Comparison of ENCODE assay signal across 10 mouse cellular contexts in the genomic region with DNA sequence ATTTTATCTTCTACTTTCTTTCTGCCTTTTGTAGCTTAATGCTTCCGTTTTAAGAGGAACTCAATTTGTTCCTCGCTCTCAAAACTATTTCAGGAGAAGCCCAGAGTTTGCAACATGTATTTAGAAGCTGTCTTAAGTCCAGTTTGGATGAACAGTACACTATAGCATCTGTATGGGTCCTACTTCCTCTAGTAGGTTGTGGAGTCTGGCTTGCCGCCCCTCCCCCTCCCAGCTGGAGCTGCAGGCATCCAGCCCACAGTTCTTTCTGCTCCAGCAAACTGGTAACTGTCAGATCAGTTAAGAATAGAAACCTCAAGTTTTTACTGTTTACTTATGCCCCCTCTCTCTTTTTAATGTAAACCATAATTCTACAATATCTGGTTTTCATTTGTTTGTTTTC. TPM values are rescaled to one million over a fixed set of nuclear protein-coding genes. Genes with fewer than 3 reads are reported as not detected.
DNase-seq lines count a peak whose midpoint lies in the region; ATAC-seq and TF ChIP-seq lines count a peak whose summit lies in the region.
"Had no signal": no experiment of that assay in that cellular context is flagged by ENCODE, and none has a peak within 500 bp of the region (broad histone marks: within the 10 kb centered on the region; RNA-seq: fewer than 3 reads in every experiment).

No protein-coding gene starts in this region.

- ATAC-seq in kidney, embryonic 14.5 days (ENCODE audit: low FRiP score, low TSS enrichment): no peak
- ATAC-seq in forebrain, postnatal 0 days: peak; percentile 40
- ATAC-seq in monocyte, adult 5-6 weeks (replicated peaks; ENCODE audit: insufficient number of reproducible peaks, low FRiP score, low TSS enrichment, poor library complexity, severe bottlenecking): no peak

- no peaks in the 10 kb centered on the region for H3K9me3 ChIP-seq in kidney, embryonic 14.5 days (ENCODE audit: control insufficient read depth, low read length)
- H3K9me3 ChIP-seq in forebrain, postnatal 0 days (ENCODE audit: low read length): no peaks in the 10 kb centered on the region
- H3K9me3 ChIP-seq: midbrain, embryonic 12.5 days had no signal

- no peak overlapping the region for H3K4me2 ChIP-seq in kidney, embryonic 14.5 days (replicated peaks; ENCODE audit: low read depth, low read length)
- no peak overlapping the region for H3K4me2 ChIP-seq in forebrain, postnatal 0 days (ENCODE audit: low read depth)
- H3K4me2 ChIP-seq: midbrain, embryonic 12.5 days had no signal

- H3K36me3 ChIP-seq in kidney, embryonic 14.5 days (ENCODE audit: control insufficient read depth, insufficient read depth, low read length): no peaks in the 10 kb centered on the region
- 0 out of 2 replicates have a peak, but pooled peaks cover 9% of the 10 kb centered on the region for H3K36me3 ChIP-seq in forebrain, postnatal 0 days (ENCODE audit: insufficient read depth)
- H3K36me3 ChIP-seq: midbrain, embryonic 12.5 days had no signal

- H3K4me1 ChIP-seq in kidney, embryonic 14.5 days (ENCODE audit: control insufficient read depth, insufficient read depth, low read length): 0 out of 2 replicates have a peak, but pooled peaks cover 3% of the 10 kb centered on the region
- peaks cover 20% of the 10 kb centered on the region; the same call in 1 of the 2 replicates for H3K4me1 ChIP-seq in forebrain, postnatal 0 days (ENCODE audit: insufficient read depth)

- no peak overlapping the region for H3K27ac ChIP-seq in kidney, embryonic 14.5 days (ENCODE audit: low read depth, low read length)
- H3K27ac ChIP-seq in forebrain, postnatal 0 days (ENCODE audit: low read depth, low read length): peak overlapping the region; percentile 64
- H3K27ac ChIP-seq: midbrain, embryonic 12.5 days had no signal

- no peaks in the 10 kb centered on the region for H3K27me3 ChIP-seq in kidney, embryonic 14.5 days (ENCODE audit: control insufficient read depth, insufficient read depth, low read length)
- no peaks in the 10 kb centered on the region for H3K27me3 ChIP-seq in forebrain, postnatal 0 days (ENCODE audit: insufficient read depth, low read length)

- intact Hi-C loops in heart, postnatal 25 days (cut with DNase I): no loop called here

- no peak overlapping the region for H3K9ac ChIP-seq in kidney, embryonic 14.5 days (ENCODE audit: low read depth, low read length)
- H3K9ac ChIP-seq in forebrain, postnatal 0 days: 0 out of 2 replicates have a peak overlapping the region, but pooled peaks have one; percentile 18
- H3K9ac ChIP-seq: midbrain, embryonic 12.5 days had no signal

- no peak for TF ChIP-seq CTCF in forebrain, postnatal 0 days (IDR thresholded peaks at IDR 0.05; ENCODE audit: low read depth)

- peak; percentile 10 for DNase-seq in kidney, adult 11 months
- peak; percentile 74 for DNase-seq in Muller cell, postnatal 12 days (ENCODE audit: inconsistent ontology term)
- DNase-seq in forebrain, postnatal 0 days: peak; percentile 72
- DNase-seq in kidney, postnatal 36 days: peak; percentile 33 to 79
- peak; percentile 81 for DNase-seq in right cerebral cortex, postnatal 36 days (ENCODE audit: low spot score in 2 of 2)
- no peak for DNase-seq in heart, postnatal 25 days (ENCODE audit: low spot score)

- H3K4me3 ChIP-seq in kidney, embryonic 14.5 days (ENCODE audit: low read length): no peak overlapping the region
- no peak overlapping the region for H3K4me3 ChIP-seq in forebrain, postnatal 0 days (ENCODE audit: low read depth, low read length)
- H3K4me3 ChIP-seq: midbrain, embryonic 12.5 days had no signal

- WGBS in kidney, embryonic 14.5 days: 19% methylated on average over 3 of the region's 3 CpGs
- 16% methylated on average over 3 of the region's 3 CpGs for WGBS in forebrain, postnatal 0 days

RNA-seq across cellular contexts. Expression of gene Gm1043, which starts 2.8 kb away (rescaled TPM):
- not detected in 2 replicates for polyA plus RNA-seq in kidney, embryonic 14.5 days (2014; fragmentation: Nextera tagmentation; extraction: Ambion mirVana)
- 22.1 and 26.4 TPM in 2 replicates for total RNA-seq in forebrain, postnatal 0 days (2014; rRNA removed)
- polyA plus RNA-seq in forebrain, postnatal 0 days (2015; fragmentation: Nextera tagmentation; extraction: Ambion mirVana): 1.1 and 1.4 TPM in 2 replicates
- total RNA-seq in monocyte, adult 5-6 weeks (2017): 0.43 to 7.4 TPM (median 1.8 TPM) in 3 replicates
- total RNA-seq in heart, postnatal 25 days (2021): not detected
- polyA plus RNA-seq: heart, embryonic 16.5 days had no signal
